Mouse (Mus musculus): ENCODE data around the gene Hoxc9. TPM values are rescaled to one million over a fixed set of nuclear protein-coding genes. Genes with fewer than 3 reads are reported as not detected.

Gene Hoxc9
- total RNA-seq, 1 experiment: 0.54 TPM

DNA sequence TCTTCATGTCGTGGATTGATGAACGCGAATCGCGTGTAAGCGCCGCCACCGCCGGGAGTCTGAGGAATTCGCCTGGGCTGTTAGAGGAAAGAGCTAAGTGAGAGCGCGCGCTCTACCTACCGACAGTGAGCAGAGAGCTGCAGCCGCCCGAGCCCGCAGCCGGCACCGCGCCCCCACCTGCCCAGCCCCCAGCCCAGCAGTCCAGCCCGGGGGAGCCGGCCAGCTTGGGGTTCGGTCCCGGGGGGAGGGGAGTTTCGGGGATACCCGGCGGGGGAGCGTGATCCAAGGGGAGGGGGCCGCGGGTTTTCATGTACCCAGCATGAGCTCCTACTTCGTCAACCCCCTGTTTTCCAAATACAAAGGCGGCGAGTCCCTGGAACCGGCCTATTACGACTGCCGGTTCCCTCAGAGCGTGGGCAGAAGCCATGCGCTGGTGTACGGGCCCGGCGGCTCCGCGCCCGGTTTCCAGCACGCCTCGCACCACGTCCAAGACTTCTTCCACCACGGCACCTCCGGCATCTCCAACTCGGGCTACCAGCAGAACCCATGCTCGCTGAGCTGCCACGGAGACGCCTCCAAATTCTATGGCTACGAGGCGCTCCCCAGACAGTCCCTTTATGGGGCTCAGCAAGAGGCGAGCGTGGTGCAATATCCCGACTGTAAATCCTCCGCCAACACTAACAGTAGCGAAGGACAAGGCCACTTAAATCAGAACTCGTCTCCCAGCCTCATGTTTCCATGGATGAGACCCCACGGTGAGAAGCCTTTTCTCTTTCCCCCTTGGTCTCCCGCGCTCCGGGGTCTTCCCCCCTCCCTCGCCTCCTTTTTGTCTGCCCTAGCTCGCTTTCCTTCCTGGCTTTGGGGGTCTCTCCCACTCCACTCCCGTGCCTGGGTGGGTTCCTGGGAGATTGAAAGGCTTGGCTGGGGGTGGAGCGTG is 14.5 kb downstream of the Hoxc9 start, which contains the start of gene Hoxc8:
Gene Hoxc8, plus strand, starts transcription at position 147 of the 937 bp plus-strand sequence.
- no peaks in the 10 kb centered on the region for H3K36me3 ChIP-seq (ENCODE audit: control insufficient read depth, insufficient read depth, low read length, poor library complexity, severe bottlenecking)
- 0 out of 2 replicates have a peak within 1 kb of the TSS, but pooled peaks have one; percentile 22 for H3K9ac ChIP-seq (ENCODE audit: insufficient read depth, low read depth, low read length, poor library complexity, severe bottlenecking)
- no peak for TF ChIP-seq ZC3H11A (IDR thresholded peaks at IDR 0.05; ENCODE audit: borderline replicate concordance, low read depth, low read length)
- TF ChIP-seq ZNF384 (IDR thresholded peaks at IDR 0.05; ENCODE audit: low read depth, low read length): no peak
- no peak for TF ChIP-seq CHD2 (IDR thresholded peaks at IDR 0.05; ENCODE audit: low read depth, low read length)
- no peak for TF ChIP-seq HCFC1 (IDR thresholded peaks at IDR 0.05; ENCODE audit: borderline replicate concordance, insufficient read depth, low read length)
- no peak for TF ChIP-seq MAFK (IDR thresholded peaks at IDR 0.05; ENCODE audit: insufficient read depth, low read depth, low read length)
- peak within 1 kb of the TSS; percentile 9 to 26 for H3K4me3 ChIP-seq (ENCODE audit: insufficient read depth in 1 of 2, low read depth in 1 of 2, low read length in 2 of 2, poor library complexity in 1 of 2, severe bottlenecking in 1 of 2)
- peaks cover 0 to 7% of the 10 kb centered on the region in 2 experiments; a peak in 1 of 4 replicates for H3K4me1 ChIP-seq (ENCODE audit: control insufficient read depth in 2 of 2, insufficient read depth in 2 of 2, low read length in 2 of 2, poor library complexity in 1 of 2)
- H3K9me3 ChIP-seq (ENCODE audit: control insufficient read depth, insufficient read depth, low read depth, low read length): no peaks in the 10 kb centered on the region
- DNase-seq (ENCODE audit: low read depth, low spot score): no peak
- H3K27ac ChIP-seq (ENCODE audit: insufficient read depth, low read depth, low read length, poor library complexity, severe bottlenecking): no peak within 1 kb of the TSS
- in situ Hi-C loops (cut with MboI; ENCODE audit: low sequenced_read_pairs in 2 of 2, unreplicated experiment in 2 of 2): loop anchor here in 1 of 2 experiments (25.0 kb wide), 1 partner anchor 322 kb away; the partner anchor contains the start of gene Gpr84

DNA sequence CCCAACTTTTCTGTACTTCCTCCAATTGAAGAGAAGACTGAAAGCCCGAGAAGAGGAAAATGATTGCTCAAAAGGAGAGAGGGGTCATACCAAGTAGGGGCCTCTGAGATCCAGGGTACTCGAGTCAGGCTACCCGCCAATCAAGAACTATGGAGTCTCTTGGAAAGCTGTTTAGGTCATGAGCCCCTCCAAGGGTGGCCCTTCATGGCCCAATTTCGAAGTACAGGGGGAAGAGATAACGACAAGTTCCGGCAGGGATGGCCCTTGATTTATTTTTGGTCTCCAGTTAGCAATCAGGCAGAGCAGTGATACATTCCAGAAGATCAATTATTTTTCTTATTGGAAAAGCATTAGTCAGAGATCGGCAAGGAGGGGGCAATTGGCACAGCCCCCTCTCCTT is 15.5 kb downstream of the Hoxc9 start:
- peaks cover 0 to 7% of the 10 kb centered on the region in 2 experiments; a peak in 1 of 4 replicates for H3K4me1 ChIP-seq (ENCODE audit: control insufficient read depth in 2 of 2, insufficient read depth in 2 of 2, low read length in 2 of 2, poor library complexity in 1 of 2)
- no peak overlapping the region for H3K9ac ChIP-seq (ENCODE audit: insufficient read depth, low read depth, low read length, poor library complexity, severe bottlenecking)
- H3K9me3 ChIP-seq (ENCODE audit: control insufficient read depth, insufficient read depth, low read depth, low read length): no peaks in the 10 kb centered on the region
- H3K36me3 ChIP-seq (ENCODE audit: control insufficient read depth, insufficient read depth, low read length, poor library complexity, severe bottlenecking): no peaks in the 10 kb centered on the region
- TF ChIP-seq CHD2 (IDR thresholded peaks at IDR 0.05; ENCODE audit: low read depth, low read length) (no peak), ZC3H11A (IDR thresholded peaks at IDR 0.05; ENCODE audit: borderline replicate concordance, low read depth, low read length) (no peak), ZNF384 (IDR thresholded peaks at IDR 0.05; ENCODE audit: low read depth, low read length) (no peak), HCFC1 (IDR thresholded peaks at IDR 0.05; ENCODE audit: borderline replicate concordance, insufficient read depth, low read length) (no peak), MAFK (IDR thresholded peaks at IDR 0.05; ENCODE audit: insufficient read depth, low read depth, low read length) (no peak)
- in situ Hi-C loops (cut with MboI; ENCODE audit: low sequenced_read_pairs in 2 of 2, unreplicated experiment in 2 of 2): loop anchor here in 1 of 2 experiments (25.0 kb wide), 1 partner anchor 321 kb away; the partner anchor contains the start of gene Gpr84
- DNase-seq (ENCODE audit: low read depth, low spot score): no peak
- no peak overlapping the region for H3K27ac ChIP-seq (ENCODE audit: insufficient read depth, low read depth, low read length, poor library complexity, severe bottlenecking)
- no peak overlapping the region for H3K4me3 ChIP-seq (ENCODE audit: insufficient read depth in 1 of 2, low read depth in 1 of 2, low read length in 2 of 2, poor library complexity in 1 of 2, severe bottlenecking in 1 of 2)

DNA sequence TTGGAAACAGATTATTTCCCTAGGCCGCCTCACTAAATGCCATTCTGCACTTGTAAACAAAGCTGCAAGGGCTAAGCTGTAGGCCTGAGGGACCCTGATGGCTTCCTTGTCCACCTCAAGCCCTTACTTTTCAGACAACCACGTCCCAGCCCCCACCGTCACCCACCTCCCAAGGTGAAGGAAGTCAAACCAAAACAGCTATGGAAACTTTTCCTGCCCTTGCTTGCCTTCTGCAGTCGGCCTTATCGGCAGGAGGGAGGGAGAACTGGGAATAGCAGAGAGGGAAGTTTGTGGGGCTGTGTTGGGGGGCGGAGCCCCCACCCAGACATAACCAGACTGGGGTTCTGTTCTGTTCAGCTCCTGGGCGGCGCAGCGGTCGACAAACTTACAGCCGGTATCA is 16.0 kb downstream of the Hoxc9 start:
- TF ChIP-seq HCFC1 (IDR thresholded peaks at IDR 0.05; ENCODE audit: borderline replicate concordance, insufficient read depth, low read length) (no peak), ZC3H11A (IDR thresholded peaks at IDR 0.05; ENCODE audit: borderline replicate concordance, low read depth, low read length) (no peak), MAFK (IDR thresholded peaks at IDR 0.05; ENCODE audit: insufficient read depth, low read depth, low read length) (no peak), CHD2 (IDR thresholded peaks at IDR 0.05; ENCODE audit: low read depth, low read length) (no peak), ZNF384 (IDR thresholded peaks at IDR 0.05; ENCODE audit: low read depth, low read length) (no peak)
- H3K9ac ChIP-seq (ENCODE audit: insufficient read depth, low read depth, low read length, poor library complexity, severe bottlenecking): no peak overlapping the region
- no peak overlapping the region for H3K4me3 ChIP-seq (ENCODE audit: insufficient read depth in 1 of 2, low read depth in 1 of 2, low read length in 2 of 2, poor library complexity in 1 of 2, severe bottlenecking in 1 of 2)
- H3K36me3 ChIP-seq (ENCODE audit: control insufficient read depth, insufficient read depth, low read length, poor library complexity, severe bottlenecking): no peaks in the 10 kb centered on the region
- peaks cover 0 to 7% of the 10 kb centered on the region in 2 experiments; a peak in 1 of 4 replicates for H3K4me1 ChIP-seq (ENCODE audit: control insufficient read depth in 2 of 2, insufficient read depth in 2 of 2, low read length in 2 of 2, poor library complexity in 1 of 2)
- no peak overlapping the region for H3K27ac ChIP-seq (ENCODE audit: insufficient read depth, low read depth, low read length, poor library complexity, severe bottlenecking)
- in situ Hi-C loops (cut with MboI; ENCODE audit: low sequenced_read_pairs in 2 of 2, unreplicated experiment in 2 of 2): loop anchor here in 1 of 2 experiments (25.0 kb wide), 1 partner anchor 320 kb away; the partner anchor contains the start of gene Gpr84
- no peaks in the 10 kb centered on the region for H3K9me3 ChIP-seq (ENCODE audit: control insufficient read depth, insufficient read depth, low read depth, low read length)
- DNase-seq (ENCODE audit: low read depth, low spot score): no peak

DNA sequence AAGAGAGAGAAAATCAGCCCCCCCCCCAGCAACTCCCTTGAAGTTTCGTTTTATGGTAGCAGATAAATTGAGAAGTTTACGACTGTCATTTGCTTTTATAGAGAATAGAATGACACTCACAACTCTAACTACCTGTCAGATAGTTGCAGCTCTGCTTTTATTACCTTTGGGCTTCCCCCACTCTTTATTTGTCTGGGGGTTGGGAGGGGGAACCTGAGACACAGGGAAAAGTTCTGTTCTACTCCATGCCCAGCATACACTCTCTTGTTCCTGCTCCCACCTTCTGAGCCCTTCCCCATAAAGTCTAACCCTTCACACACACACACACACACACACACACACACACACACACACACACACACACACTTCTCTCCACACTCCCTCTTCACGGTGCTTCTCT is 16.6 kb downstream of the Hoxc9 start:
- H3K9ac ChIP-seq (ENCODE audit: insufficient read depth, low read depth, low read length, poor library complexity, severe bottlenecking): no peak overlapping the region
- in situ Hi-C loops (cut with MboI; ENCODE audit: low sequenced_read_pairs in 2 of 2, unreplicated experiment in 2 of 2): loop anchor here in 1 of 2 experiments (25.0 kb wide), 1 partner anchor 319 kb away; the partner anchor contains the start of gene Gpr84

More for the DNA sequence above, 16.6 kb downstream of the Hoxc9 start:
- H3K27ac ChIP-seq (ENCODE audit: insufficient read depth, low read depth, low read length, poor library complexity, severe bottlenecking): peak overlapping the region; percentile 12; the same call in 1 of the 2 replicates
- no peak overlapping the region for H3K4me3 ChIP-seq (ENCODE audit: insufficient read depth in 1 of 2, low read depth in 1 of 2, low read length in 2 of 2, poor library complexity in 1 of 2, severe bottlenecking in 1 of 2)
- peaks cover 0 to 7% of the 10 kb centered on the region in 2 experiments; a peak in 1 of 4 replicates for H3K4me1 ChIP-seq (ENCODE audit: control insufficient read depth in 2 of 2, insufficient read depth in 2 of 2, low read length in 2 of 2, poor library complexity in 1 of 2)
- TF ChIP-seq MAFK (IDR thresholded peaks at IDR 0.05; ENCODE audit: insufficient read depth, low read depth, low read length): no peak
- no peak for TF ChIP-seq CHD2 (IDR thresholded peaks at IDR 0.05; ENCODE audit: low read depth, low read length)
- TF ChIP-seq ZC3H11A (IDR thresholded peaks at IDR 0.05; ENCODE audit: borderline replicate concordance, low read depth, low read length): no peak
- no peak for TF ChIP-seq ZNF384 (IDR thresholded peaks at IDR 0.05; ENCODE audit: low read depth, low read length)
- no peak for TF ChIP-seq HCFC1 (IDR thresholded peaks at IDR 0.05; ENCODE audit: borderline replicate concordance, insufficient read depth, low read length)
- no peak for DNase-seq (ENCODE audit: low read depth, low spot score)
- no peaks in the 10 kb centered on the region for H3K36me3 ChIP-seq (ENCODE audit: control insufficient read depth, insufficient read depth, low read length, poor library complexity, severe bottlenecking)
- no peaks in the 10 kb centered on the region for H3K9me3 ChIP-seq (ENCODE audit: control insufficient read depth, insufficient read depth, low read depth, low read length)

All from ES-E14 (cell line).